Mouse (Mus musculus) neural tube, embryonic 12.5 days (tissue): Measurements from ENCODE around the gene Nid2. TPM values are rescaled to one million over a fixed set of nuclear protein-coding genes. Genes with fewer than 3 reads are reported as not detected.

Experiments used
- ATAC-seq: fragments of 200-750 bp; cut with Nextera tagmentation; 2 replicates; pipeline ENCODE4 v1.8.0; 2017; ENCODE audit warnings: low read depth, mild to moderate bottlenecking, moderate TSS enrichment, moderate library complexity; ENCODE audit not compliant: low FRiP score
- H3K27ac ChIP-seq: fragments of 300-500 bp; sonication (generic); 2 replicates; pipeline ENCODE4 v1.5.1; 2016
- H3K27me3 ChIP-seq: fragments of 300-500 bp; sonication (generic); replicated peaks from 2 replicates; pipeline ENCODE4 v1.6.1; 2016; ENCODE audit warnings: mild to moderate bottlenecking
- H3K36me3 ChIP-seq: fragments of 300-500 bp; sonication (generic); 2 replicates; pipeline ENCODE4 v1.6.1; 2016; ENCODE audit warnings: mild to moderate bottlenecking
- H3K4me1 ChIP-seq: fragments of 300-500 bp; sonication (generic); 2 replicates; pipeline ENCODE4 v1.6.1; 2016
- H3K4me2 ChIP-seq: fragments of 300-500 bp; sonication (generic); replicated peaks from 2 replicates; pipeline ENCODE4 v1.6.1; 2016; ENCODE audit warnings: mild to moderate bottlenecking
- H3K4me3 ChIP-seq: fragments of 300-500 bp; sonication (generic); 2 replicates; pipeline ENCODE4 v1.5.1; 2016
- H3K9ac ChIP-seq: fragments of 300-500 bp; sonication (generic); 2 replicates; pipeline ENCODE4 v1.6.1; 2016; ENCODE audit warnings: mild to moderate bottlenecking
- H3K9me3 ChIP-seq: fragments of 300-500 bp; sonication (generic); 2 replicates; pipeline ENCODE4 v1.6.1; 2016; ENCODE audit warnings: mild to moderate bottlenecking
- WGBS: fragments of 180-500 bp; shearing (Covaris S2); methylation state at CpG from one replicate; pipeline ENCODE4 v1.1.7; 2016; 5-methylcytosine and 5-hydroxymethylcytosine counted together
- polyA plus RNA-seq: library from polyadenylated mRNA; unstranded; fragments of >200 nt; fragmentation: Nextera tagmentation; extraction: Ambion mirVana; gene quantifications from 2 replicates; pipeline ENCODE4 v1.2.1, GENCODE M21; 2016

The Nid2 gene
- polyA plus RNA-seq, 1 experiment from 2014 or later: 59.5 TPM

DNA sequence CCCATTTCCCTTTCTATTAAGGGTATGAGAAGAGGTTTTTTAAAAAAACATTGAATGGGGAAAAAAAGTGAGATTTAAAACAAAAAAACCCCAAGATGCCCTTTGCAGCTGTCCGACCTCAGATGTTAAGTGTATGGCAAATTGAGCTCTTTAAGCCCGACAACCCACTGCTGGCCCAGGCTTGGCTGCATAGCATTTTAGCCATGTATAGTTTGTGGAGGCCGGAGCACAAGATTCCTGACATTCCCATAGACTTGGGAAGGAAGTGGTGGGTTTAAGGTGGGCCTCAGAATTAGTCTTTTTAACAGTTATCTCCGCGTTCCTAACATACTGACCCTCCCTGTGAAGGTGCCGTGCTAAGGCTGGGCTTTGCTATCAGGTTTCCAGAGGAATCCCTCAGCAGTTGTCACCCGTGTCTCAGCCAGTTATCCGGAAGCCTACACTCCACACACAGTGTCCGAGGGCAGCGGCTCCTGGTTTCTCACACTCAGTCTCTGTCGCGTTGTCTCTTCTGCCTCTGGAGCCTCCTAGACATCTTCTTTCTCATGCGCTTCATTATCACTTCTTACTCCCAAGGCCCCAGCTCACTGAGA, 23.1 kb downstream of the Nid2 start:
- Histone ChIP-seq H3K4me3 (no peak overlapping the region), H3K36me3 (no peaks in the 10 kb centered on the region), H3K9ac (no peak overlapping the region), H3K4me1 (no peaks in the 10 kb centered on the region; the same call in 1 of the 2 replicates), H3K9me3 (no peaks in the 10 kb centered on the region), H3K27me3 (no peaks in the 10 kb centered on the region), H3K27ac (no peak overlapping the region), H3K4me2 (no peak overlapping the region)
- 85% methylated on average over 13 of the region's 13 CpGs for WGBS
- no peak for ATAC-seq

GRCm38 (mm10) chr14:19775491-19775890, 24.4 kb downstream of the Nid2 start:
- no peak overlapping the region for H3K4me2 ChIP-seq
- no peak overlapping the region for H3K27ac ChIP-seq
- H3K27me3 ChIP-seq: no peaks in the 10 kb centered on the region
- ATAC-seq: no peak
- H3K4me1 ChIP-seq: no peaks in the 10 kb centered on the region
- no peak overlapping the region for H3K4me3 ChIP-seq
- H3K9me3 ChIP-seq: no peaks in the 10 kb centered on the region
- WGBS: 100% methylated on average over 4 of the region's 4 CpGs
- H3K9ac ChIP-seq: no peak overlapping the region
- no peaks in the 10 kb centered on the region for H3K36me3 ChIP-seq

- Histone ChIP-seq H3K27me3 (no peaks in the 10 kb centered on the region), H3K36me3 (no peaks in the 10 kb centered on the region), H3K9me3 (no peaks in the 10 kb centered on the region), H3K4me1 (no peaks in the 10 kb centered on the region), H3K27ac (no peak overlapping the region), H3K9ac (no peak overlapping the region), H3K4me3 (no peak overlapping the region), H3K4me2 (no peak overlapping the region)
- ATAC-seq: no peak
- WGBS: 97% methylated on average over 5 of the region's 5 CpGs
Observed at GRCm38 (mm10) chr14:19776179-19776578, 25.1 kb downstream of the Nid2 start.

DNA sequence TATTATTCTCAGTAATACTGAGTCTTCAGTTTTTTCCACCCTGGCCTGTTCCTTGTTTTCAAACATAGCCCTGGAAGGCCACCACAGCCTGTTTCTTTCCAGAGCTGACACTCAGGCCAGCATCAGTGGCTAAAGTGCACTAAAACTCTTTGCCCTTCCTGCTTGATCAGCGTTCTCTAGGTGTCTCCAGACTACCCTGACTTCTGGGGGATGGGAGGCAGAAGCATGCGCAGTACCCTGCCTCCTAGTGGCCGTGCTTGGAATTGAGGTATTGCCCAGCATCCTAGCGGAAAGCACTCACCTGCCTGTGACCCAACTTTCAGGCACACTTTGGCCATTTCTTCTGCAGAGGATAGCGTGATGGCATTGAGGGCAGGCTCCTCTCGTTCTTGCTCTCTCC, 25.8 kb downstream of the Nid2 start:
- Histone ChIP-seq H3K9ac (no peak overlapping the region), H3K27me3 (no peaks in the 10 kb centered on the region), H3K9me3 (no peaks in the 10 kb centered on the region), H3K4me1 (no peaks in the 10 kb centered on the region), H3K27ac (no peak overlapping the region), H3K4me3 (no peak overlapping the region), H3K4me2 (no peak overlapping the region), H3K36me3 (no peaks in the 10 kb centered on the region)
- WGBS: 51% methylated on average over 6 of the region's 6 CpGs
- ATAC-seq: no peak

- Histone ChIP-seq H3K4me1 (no peaks in the 10 kb centered on the region), H3K9ac (no peak overlapping the region), H3K36me3 (no peaks in the 10 kb centered on the region), H3K9me3 (no peaks in the 10 kb centered on the region), H3K4me3 (no peak overlapping the region), H3K4me2 (no peak overlapping the region), H3K27ac (no peak overlapping the region), H3K27me3 (no peaks in the 10 kb centered on the region)
- whole genome bisulfite sequencing: 95% methylated on average over 6 of the region's 6 CpGs
- ATAC-seq: no peak
Observed at GRCm38 (mm10) chr14:19777365-19777764, 26.3 kb downstream of the Nid2 start.

DNA sequence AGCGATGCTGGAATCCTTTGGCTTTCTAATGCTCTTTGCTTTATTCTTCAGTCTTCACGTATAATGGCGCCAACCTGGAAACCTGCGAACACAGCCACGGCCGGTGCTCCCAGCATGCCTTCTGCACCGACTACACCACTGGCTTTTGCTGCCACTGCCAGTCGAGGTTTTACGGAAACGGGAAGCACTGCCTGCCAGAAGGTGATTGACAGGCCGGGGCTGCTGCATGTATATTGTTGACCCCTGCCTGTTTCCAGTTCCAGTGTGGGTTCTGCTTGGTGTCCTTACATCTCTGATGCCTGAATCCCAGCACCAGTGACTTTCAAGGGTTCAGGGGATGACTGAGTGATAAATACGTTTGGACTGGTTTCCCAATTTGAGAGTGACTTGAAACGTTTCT, 26.9 kb downstream of the Nid2 start:
- Histone ChIP-seq H3K4me3 (no peak overlapping the region), H3K27ac (no peak overlapping the region), H3K9ac (no peak overlapping the region), H3K4me1 (no peaks in the 10 kb centered on the region), H3K4me2 (no peak overlapping the region), H3K27me3 (no peaks in the 10 kb centered on the region), H3K9me3 (no peaks in the 10 kb centered on the region), H3K36me3 (no peaks in the 10 kb centered on the region)
- no peak for ATAC-seq
- WGBS: 94% methylated on average over 13 of the region's 13 CpGs

DNA sequence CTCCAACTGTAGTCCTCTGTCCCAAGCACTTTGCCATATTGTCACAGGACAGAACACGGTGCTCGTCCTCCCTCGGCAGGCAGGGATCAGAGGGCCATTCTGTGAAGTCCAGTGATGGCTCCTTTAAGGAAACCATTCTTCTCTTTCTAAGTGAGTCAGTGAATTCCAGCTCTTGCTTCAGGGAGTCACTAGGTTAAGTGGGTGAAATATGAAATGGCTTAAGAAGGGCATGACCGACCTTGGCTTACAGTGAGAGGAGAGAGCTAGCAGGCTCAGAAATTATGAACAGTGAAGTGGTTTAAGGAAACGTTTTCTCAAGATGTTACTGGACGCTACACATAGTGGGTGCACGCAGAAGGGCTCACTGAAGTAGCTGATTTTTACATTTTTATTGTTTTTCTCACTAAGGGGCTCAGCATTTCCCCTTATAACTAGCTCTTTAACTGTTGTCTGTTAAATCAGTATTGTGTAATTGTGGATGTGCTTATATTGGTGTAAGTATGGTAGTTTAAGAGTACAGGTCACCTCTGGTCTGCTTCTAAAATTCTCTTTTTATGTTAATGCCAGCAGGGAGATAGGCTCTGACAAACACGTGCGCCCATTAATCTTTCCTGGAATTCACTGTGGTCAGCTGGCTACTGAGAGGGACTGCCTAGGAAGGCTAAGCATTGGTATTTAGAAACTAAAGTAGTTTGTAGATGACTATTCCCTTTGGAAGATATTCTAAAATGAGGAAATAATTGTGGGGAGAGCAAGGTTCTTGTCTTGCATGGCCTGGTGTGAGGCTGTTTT, 34.9 kb downstream of the Nid2 start:
- Histone ChIP-seq H3K36me3 (no peaks in the 10 kb centered on the region), H3K27me3 (no peaks in the 10 kb centered on the region), H3K4me3 (no peak overlapping the region), H3K4me2 (no peak overlapping the region), H3K4me1 (no peaks in the 10 kb centered on the region), H3K27ac (no peak overlapping the region), H3K9ac (no peak overlapping the region), H3K9me3 (no peaks in the 10 kb centered on the region)
- ATAC-seq: no peak
- 84% methylated on average over 9 of the region's 9 CpGs for WGBS

DNA sequence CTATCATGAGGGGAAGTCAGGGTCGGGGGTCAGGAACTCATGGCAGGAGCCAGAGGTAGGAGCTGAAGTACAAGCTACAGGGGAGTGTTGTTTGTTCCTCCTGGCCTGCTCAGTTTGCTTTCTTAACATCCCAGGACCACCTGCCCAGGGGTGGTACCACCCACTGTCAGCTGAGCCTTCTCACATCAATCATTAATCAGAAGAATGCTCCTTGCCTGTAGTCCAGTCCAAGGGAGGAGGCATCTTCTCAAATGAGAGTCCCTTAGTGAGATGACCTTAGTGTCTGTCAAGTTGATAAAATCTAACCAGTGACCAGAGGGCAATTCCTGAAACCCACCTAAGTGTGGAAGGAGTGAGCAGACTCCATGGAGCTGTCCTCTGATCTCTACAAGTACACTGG, 37.4 kb downstream of the Nid2 start:
- WGBS: 81% methylated on average over 1 of the region's 1 CpGs
- H3K9ac ChIP-seq: no peak overlapping the region
- no peaks in the 10 kb centered on the region for H3K9me3 ChIP-seq
- no peaks in the 10 kb centered on the region for H3K27me3 ChIP-seq
- no peaks in the 10 kb centered on the region for H3K36me3 ChIP-seq
- H3K4me2 ChIP-seq: no peak overlapping the region
- H3K4me1 ChIP-seq: no peaks in the 10 kb centered on the region
- ATAC-seq: no peak
- no peak overlapping the region for H3K27ac ChIP-seq
- H3K4me3 ChIP-seq: no peak overlapping the region

DNA sequence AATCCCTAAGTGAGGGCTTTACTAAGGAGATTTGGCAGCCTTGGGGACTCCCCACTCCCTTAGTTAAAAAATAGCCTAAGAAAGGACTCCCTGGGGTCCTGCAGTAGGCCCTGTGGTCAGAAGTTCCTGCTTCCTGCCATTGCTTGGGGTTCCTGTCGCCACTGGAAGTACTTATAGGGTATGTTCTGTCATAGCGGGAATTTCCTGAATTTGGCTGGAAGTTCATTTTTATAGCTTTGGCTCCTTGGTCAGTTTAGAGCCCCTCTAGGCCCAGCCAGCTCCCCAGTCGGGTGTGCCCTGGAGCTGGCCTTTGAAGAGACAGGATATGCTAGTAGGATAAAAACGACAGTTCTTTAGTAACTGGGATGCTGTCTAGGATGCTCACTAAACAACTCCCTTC, 43.8 kb downstream of the Nid2 start:
- no peak overlapping the region for H3K4me2 ChIP-seq
- H3K27me3 ChIP-seq: no peaks in the 10 kb centered on the region
- no peak overlapping the region for H3K9ac ChIP-seq
- H3K27ac ChIP-seq: no peak overlapping the region
- 78% methylated on average over 4 of the region's 4 CpGs for WGBS
- H3K4me3 ChIP-seq: no peak overlapping the region
- H3K36me3 ChIP-seq: no peaks in the 10 kb centered on the region
- no peak for ATAC-seq
- H3K9me3 ChIP-seq: no peaks in the 10 kb centered on the region
- no peaks in the 10 kb centered on the region for H3K4me1 ChIP-seq

DNA sequence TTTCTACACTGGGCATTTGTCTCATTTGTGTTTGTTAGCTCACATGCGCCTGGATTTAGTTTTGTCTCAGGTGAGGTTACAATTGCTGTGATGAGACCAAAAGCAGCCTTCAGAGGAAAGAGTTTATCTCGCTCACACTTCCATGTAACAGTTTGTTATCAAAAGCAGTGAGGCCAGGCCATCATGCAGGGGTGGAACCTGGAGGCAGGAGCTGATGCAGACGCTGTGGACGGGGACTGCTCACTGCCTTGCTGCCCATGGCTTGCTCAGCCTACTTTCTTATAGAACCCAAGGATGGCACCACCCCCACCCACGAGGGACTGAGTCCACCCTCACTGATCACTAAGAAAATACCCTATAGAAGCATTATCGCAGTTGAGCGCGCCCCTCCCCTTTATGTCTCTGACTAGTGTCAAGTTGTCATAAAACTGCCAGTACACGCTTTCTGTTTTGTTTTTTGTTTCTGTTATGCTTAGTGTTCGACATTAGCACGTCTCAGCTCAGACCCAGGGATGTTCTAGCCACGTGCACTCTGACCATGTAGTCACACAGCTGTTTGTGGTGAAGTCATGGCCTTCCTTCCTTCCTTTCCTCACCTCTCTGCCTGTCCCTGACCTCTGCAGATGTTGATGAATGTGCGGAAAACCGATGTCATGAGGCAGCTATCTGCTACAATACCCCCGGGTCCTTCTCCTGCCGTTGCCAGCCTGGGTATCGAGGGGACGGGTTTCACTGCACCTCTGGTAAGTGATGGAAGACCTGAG, 45.7 kb downstream of the Nid2 start:
- H3K4me3 ChIP-seq: no peak overlapping the region
- H3K4me2 ChIP-seq: no peak overlapping the region
- H3K9ac ChIP-seq: no peak overlapping the region
- no peaks in the 10 kb centered on the region for H3K36me3 ChIP-seq
- no peaks in the 10 kb centered on the region for H3K9me3 ChIP-seq
- no peaks in the 10 kb centered on the region for H3K4me1 ChIP-seq
- no peaks in the 10 kb centered on the region for H3K27me3 ChIP-seq
- H3K27ac ChIP-seq: no peak overlapping the region
- ATAC-seq: no peak
- WGBS: 92% methylated on average over 18 of the region's 18 CpGs

GRCm38 (mm10) chr14:19800485-19800884, 49.4 kb downstream of the Nid2 start:
- WGBS: 62% methylated on average over 2 of the region's 2 CpGs
- Histone ChIP-seq H3K4me3 (no peak overlapping the region), H3K4me1 (no peaks in the 10 kb centered on the region), H3K4me2 (no peak overlapping the region), H3K9ac (no peak overlapping the region), H3K36me3 (no peaks in the 10 kb centered on the region), H3K27ac (no peak overlapping the region), H3K27me3 (no peaks in the 10 kb centered on the region), H3K9me3 (no peaks in the 10 kb centered on the region)
- no peak for ATAC-seq

DNA sequence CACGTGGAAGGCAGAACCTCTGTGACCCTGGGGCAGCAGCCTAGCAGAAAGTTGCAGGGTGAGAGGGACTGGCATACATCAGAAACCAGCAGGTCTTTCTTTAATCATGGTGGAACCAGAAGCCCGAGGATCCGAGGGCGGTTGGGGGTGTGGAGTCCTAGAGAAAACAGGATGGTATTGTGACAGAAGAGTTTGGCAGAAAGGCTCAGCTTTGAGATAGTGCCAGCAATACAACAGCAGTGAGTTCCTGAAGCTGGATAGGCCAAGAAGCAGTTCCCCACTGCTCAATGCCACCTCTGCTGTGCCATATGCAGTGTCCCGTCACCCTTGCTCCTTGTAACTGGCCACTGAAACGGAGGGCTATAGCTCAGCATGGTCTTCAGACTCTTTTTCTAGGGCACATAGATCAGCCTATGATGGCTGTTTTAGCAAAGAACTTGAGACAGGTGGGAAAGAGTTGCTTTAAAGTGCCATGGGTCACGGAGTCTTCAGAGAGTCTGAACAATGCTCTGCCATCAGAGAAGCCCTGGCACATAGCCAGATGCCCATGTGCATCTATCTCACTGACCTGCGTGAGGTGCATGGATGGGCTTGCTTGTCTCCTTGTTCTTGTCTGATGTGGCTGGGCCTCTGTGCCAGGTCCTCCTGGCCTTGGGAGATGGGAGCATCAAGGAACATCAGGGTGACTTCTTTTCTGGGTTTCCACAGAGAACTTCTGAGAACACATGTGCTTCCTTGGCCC, 50.6 kb downstream of the Nid2 start:
- Histone ChIP-seq H3K36me3 (no peaks in the 10 kb centered on the region), H3K27ac (no peak overlapping the region), H3K9ac (no peak overlapping the region), H3K4me1 (no peaks in the 10 kb centered on the region), H3K9me3 (no peaks in the 10 kb centered on the region), H3K4me3 (no peak overlapping the region), H3K27me3 (no peaks in the 10 kb centered on the region), H3K4me2 (no peak overlapping the region)
- WGBS: 86% methylated on average over 8 of the region's 8 CpGs
- ATAC-seq: no peak
